Mouse (Mus musculus): ENCODE data around the gene Tnfrsf8. TPM values are rescaled to one million over a fixed set of nuclear protein-coding genes. Genes with fewer than 3 reads are reported as not detected.
"Not testable (repeated sequence)": the region's sequence is repeated elsewhere in the genome, so short reads cannot be mapped to it uniquely, and the experiment has no call there.

The Tnfrsf8 gene
- polyA plus RNA-seq, 1 experiment from 2014 or later, result 13.6 TPM

GRCm38 (mm10) chr4:145310859-145311258, 4.1 kb downstream of the Tnfrsf8 start:
- DNase-seq (ENCODE audit: low spot score), result no peak

GRCm38 (mm10) chr4:145306422-145306821, 8.5 kb downstream of the Tnfrsf8 start:
- no peak for DNase-seq (ENCODE audit: low spot score)

GRCm38 (mm10) chr4:145305661-145306362, 9.2 kb downstream of the Tnfrsf8 start:
- DNase-seq (ENCODE audit: low spot score), result not testable (repeated sequence)

GRCm38 (mm10) chr4:145304109-145304508, 10.9 kb downstream of the Tnfrsf8 start:
- no peak for DNase-seq (ENCODE audit: low spot score)

- DNase-seq (ENCODE audit: low spot score), result peak; percentile 72
Observed at GRCm38 (mm10) chr4:145302106-145302505, 12.9 kb downstream of the Tnfrsf8 start.

GRCm38 (mm10) chr4:145300210-145300927, 14.6 kb downstream of the Tnfrsf8 start:
- peak; percentile 42 for DNase-seq (ENCODE audit: low spot score)

- no peak for DNase-seq (ENCODE audit: low spot score)
Observed at GRCm38 (mm10) chr4:145299355-145299754, 15.6 kb downstream of the Tnfrsf8 start.

GRCm38 (mm10) chr4:145298846-145299245, 16.1 kb downstream of the Tnfrsf8 start:
- DNase-seq (ENCODE audit: low spot score), result no peak

GRCm38 (mm10) chr4:145295589-145296300, 19.2 kb downstream of the Tnfrsf8 start:
- DNase-seq (ENCODE audit: low spot score), result peak; percentile 81

GRCm38 (mm10) chr4:145294588-145294987, 20.4 kb downstream of the Tnfrsf8 start:
- DNase-seq (ENCODE audit: low spot score), result no peak

GRCm38 (mm10) chr4:145286369-145287120, 28.4 kb downstream of the Tnfrsf8 start:
- peak; percentile 85 for DNase-seq (ENCODE audit: low spot score)

- no peak for DNase-seq (ENCODE audit: low spot score)
Observed at GRCm38 (mm10) chr4:145284675-145285074, 30.3 kb downstream of the Tnfrsf8 start.

- no peak for DNase-seq (ENCODE audit: low spot score)
Observed at GRCm38 (mm10) chr4:145283441-145283840, 31.5 kb downstream of the Tnfrsf8 start.

GRCm38 (mm10) chr4:145280966-145281365, 34.0 kb downstream of the Tnfrsf8 start:
- DNase-seq (ENCODE audit: low spot score), result no peak

GRCm38 (mm10) chr4:145278724-145279370, 36.1 kb downstream of the Tnfrsf8 start:
- DNase-seq (ENCODE audit: low spot score), result no peak

GRCm38 (mm10) chr4:145278231-145278630, 36.7 kb downstream of the Tnfrsf8 start:
- DNase-seq (ENCODE audit: low spot score), result no peak

- peak; percentile 24 for DNase-seq (ENCODE audit: low spot score)
Observed at GRCm38 (mm10) chr4:145276368-145277249, 38.4 kb downstream of the Tnfrsf8 start.

- DNase-seq (ENCODE audit: low spot score), result no peak
Observed at GRCm38 (mm10) chr4:145274887-145275286, 40.1 kb downstream of the Tnfrsf8 start.

GRCm38 (mm10) chr4:145273923-145274322, 41.0 kb downstream of the Tnfrsf8 start:
- DNase-seq (ENCODE audit: low spot score), result no peak

GRCm38 (mm10) chr4:145272763-145273162, 42.2 kb downstream of the Tnfrsf8 start:
- DNase-seq (ENCODE audit: low spot score), result no peak

All from thymus, postnatal 0 days (tissue).